Mouse (Mus musculus) spleen, adult 2 months (tissue): ENCODE measurements around the gene Mettl7b.

Experiments
- CTCF ChIP-seq: fragments of 200-500 bp; IDR thresholded peaks from 2 replicates; pipeline ENCODE4 v1.5.1; 2011; ENCODE audit warnings: mild to moderate bottlenecking, inconsistent platforms; ENCODE audit not compliant: insufficient read depth, insufficient read length, insufficient replicate concordance; ENCODE audit errors: extremely low read depth
- POLR2A ChIP-seq: fragments of 200-500 bp; IDR thresholded peaks from 2 replicates; pipeline ENCODE4 v1.6.1; 2011; ENCODE audit warnings: low read depth, low read length, inconsistent platforms

DNA sequence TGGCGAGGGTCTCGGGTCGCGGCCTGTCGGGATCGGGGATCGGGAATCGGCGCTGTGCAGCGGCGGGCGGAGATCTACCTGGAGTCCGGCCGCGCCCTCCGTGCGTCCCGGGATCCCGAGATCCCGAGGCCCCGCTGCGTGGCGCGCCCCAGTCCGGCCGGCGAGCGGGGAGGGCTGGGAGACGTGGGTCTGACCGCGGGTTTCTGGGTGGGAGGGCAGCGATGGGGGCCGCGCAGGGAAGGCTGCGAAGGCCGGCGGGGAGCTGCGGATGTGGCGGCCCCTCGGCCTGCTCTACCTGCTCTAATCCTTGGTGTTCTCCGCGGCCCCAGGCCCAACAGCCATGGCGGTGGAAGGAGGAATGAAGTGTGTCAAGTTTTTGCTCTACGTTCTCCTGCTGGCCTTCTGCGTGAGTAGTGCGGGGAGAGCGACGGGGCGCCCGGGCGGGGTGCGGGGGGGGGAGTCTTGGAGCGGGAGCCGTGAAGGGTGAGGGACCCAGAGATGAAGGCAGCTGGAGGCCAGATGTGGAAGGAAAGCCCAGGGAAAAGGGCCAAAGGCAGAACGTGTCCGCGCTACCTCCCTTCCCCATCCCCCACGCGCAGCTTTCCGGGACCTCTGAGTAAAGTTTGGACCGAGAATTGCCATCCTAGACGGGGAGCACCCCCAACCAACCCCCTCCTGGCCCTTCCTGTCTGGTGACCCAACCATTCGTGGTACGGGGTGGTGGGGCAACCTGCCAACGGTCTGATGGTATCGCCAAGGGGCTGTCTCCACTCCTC lies 50.5 kb downstream of the Mettl7b start:
- TF ChIP-seq CTCF (no peak), POLR2A (no peak)
